Mouse (Mus musculus) liver (tissue): Measurements from ENCODE around the gene 1600014C10Rik.

Source experiments
- DNase-seq: peaks from one replicate; pipeline ENCODE4 v3.0.0-alpha.2; 2020; ENCODE audit warnings: mixed read lengths

Gene 1600014C10Rik

GRCm38 (mm10) chr7:38182962-38183687 is at the start of gene 1600014C10Rik:
TSS of gene 1600014C10Rik (plus strand) at chr7:38183217.
- peak; percentile 46 for DNase-seq

- DNase-seq: no peak
Measured at GRCm38 (mm10) chr7:38134471-38134870, 48.5 kb upstream of the 1600014C10Rik start.

- no peak for DNase-seq
Measured at GRCm38 (mm10) chr7:38140324-38140723, 42.7 kb upstream of the 1600014C10Rik start.

GRCm38 (mm10) chr7:38141747-38142545 is 41.1 kb upstream of the 1600014C10Rik start:
- peak; percentile 85 for DNase-seq

GRCm38 (mm10) chr7:38147477-38147876 is 35.5 kb upstream of the 1600014C10Rik start:
- DNase-seq: no peak

- no peak for DNase-seq
Measured at GRCm38 (mm10) chr7:38151706-38152312, 31.2 kb upstream of the 1600014C10Rik start.

GRCm38 (mm10) chr7:38152571-38152970 is 30.4 kb upstream of the 1600014C10Rik start:
- DNase-seq: peak; percentile 12

GRCm38 (mm10) chr7:38155829-38156228 is 27.2 kb upstream of the 1600014C10Rik start:
- no peak for DNase-seq

- no peak for DNase-seq
Measured at GRCm38 (mm10) chr7:38158764-38159458, 24.1 kb upstream of the 1600014C10Rik start.

- no peak for DNase-seq
Measured at GRCm38 (mm10) chr7:38161438-38161837, 21.6 kb upstream of the 1600014C10Rik start.

GRCm38 (mm10) chr7:38163433-38164050 is 19.5 kb upstream of the 1600014C10Rik start:
- no peak for DNase-seq

- peak; percentile 23 for DNase-seq
Measured at GRCm38 (mm10) chr7:38166930-38167645, 15.9 kb upstream of the 1600014C10Rik start.

- DNase-seq: peak; percentile 33
Measured at GRCm38 (mm10) chr7:38167724-38168141, 15.3 kb upstream of the 1600014C10Rik start.

- no peak for DNase-seq
Measured at GRCm38 (mm10) chr7:38173871-38174270, 9.1 kb upstream of the 1600014C10Rik start.

GRCm38 (mm10) chr7:38174321-38175148 is 8.5 kb upstream of the 1600014C10Rik start:
- DNase-seq: peak; percentile 18

- DNase-seq: no peak
Measured at GRCm38 (mm10) chr7:38176056-38176455, 7.0 kb upstream of the 1600014C10Rik start.

- no peak for DNase-seq
Measured at GRCm38 (mm10) chr7:38179896-38180295, 3.1 kb upstream of the 1600014C10Rik start.

GRCm38 (mm10) chr7:38181366-38181765 is 1.7 kb upstream of the 1600014C10Rik start:
- DNase-seq: no peak

GRCm38 (mm10) chr7:38182596-38182961 is 438 bp upstream of the 1600014C10Rik start:
- peak; percentile 85 for DNase-seq

GRCm38 (mm10) chr7:38183709-38184417 is 846 bp downstream of the 1600014C10Rik start:
- DNase-seq: peak; percentile 82
